Mouse (Mus musculus) intestine, embryonic 16.5 days (tissue): ENCODE measurements around the gene Tcf19. TPM values are rescaled to one million over a fixed set of nuclear protein-coding genes. Genes with fewer than 3 reads are reported as not detected.

ENCODE experiments used
- ATAC-seq: fragments of 200-750 bp; cut with Nextera tagmentation; 2 replicates; pipeline ENCODE4 v1.8.0; 2017; ENCODE audit warnings: moderate TSS enrichment, moderate library complexity
- H3K27ac ChIP-seq: fragments of 300-500 bp; sonication (generic); 2 replicates; pipeline ENCODE4 v1.5.1; 2014; ENCODE audit warnings: mild to moderate bottlenecking, low read length
- H3K27me3 ChIP-seq: fragments of 300-500 bp; sonication (generic); replicated peaks from 2 replicates; pipeline ENCODE4 v1.6.1; 2014; ENCODE audit warnings: low read length, control low read depth, mixed read lengths; ENCODE audit not compliant: control insufficient read depth, insufficient read depth
- H3K36me3 ChIP-seq: fragments of 300-500 bp; sonication (generic); 2 replicates; pipeline ENCODE4 v1.6.1; 2014; ENCODE audit warnings: low read length, control low read depth; ENCODE audit not compliant: control insufficient read depth, insufficient read depth
- H3K4me1 ChIP-seq: fragments of 300-500 bp; sonication (generic); 2 replicates; pipeline ENCODE4 v1.6.1; 2014; ENCODE audit warnings: low read length, control low read depth, mixed read lengths; ENCODE audit not compliant: control insufficient read depth, insufficient read depth
- H3K4me2 ChIP-seq: fragments of 300-500 bp; sonication (generic); 2 replicates; pipeline ENCODE4 v1.6.1; 2014; ENCODE audit warnings: low read depth, low read length, control low read depth
- H3K4me3 ChIP-seq: fragments of 300-500 bp; sonication (generic); 2 replicates; pipeline ENCODE4 v1.5.1; 2014; ENCODE audit warnings: mild to moderate bottlenecking, low read length
- H3K9ac ChIP-seq: fragments of 300-500 bp; sonication (generic); 2 replicates; pipeline ENCODE4 v1.6.1; 2014; ENCODE audit warnings: low read depth, low read length
- H3K9me3 ChIP-seq: fragments of 300-500 bp; sonication (generic); 2 replicates; pipeline ENCODE4 v1.6.1; 2016; ENCODE audit warnings: low read length, control low read depth; ENCODE audit not compliant: control insufficient read depth
- WGBS: fragments of 180-500 bp; shearing (Covaris S2); extraction: QIAGEN DNeasy Blood & Tissue Kit; methylation state at CpG from one replicate; pipeline ENCODE4 v1.1.7; 2014; 5-methylcytosine and 5-hydroxymethylcytosine counted together
- polyA plus RNA-seq: library from polyadenylated mRNA; unstranded; fragments of >200 nt; fragmentation: Nextera tagmentation; extraction: Ambion mirVana; gene quantifications from 2 replicates; pipeline ENCODE4 v1.2.1, GENCODE M21; 2015

Gene Tcf19
- polyA plus RNA-seq, 1 experiment from 2014 or later = 68.3 TPM

GRCm38 (mm10) chr17:35538476-35538875 lies 21.9 kb upstream of the Tcf19 start:
- Histone ChIP-seq H3K4me3 (no peak overlapping the region), H3K27me3 (no peaks in the 10 kb centered on the region), H3K27ac (no peak overlapping the region), H3K9ac (no peak overlapping the region), H3K4me1 (no peaks in the 10 kb centered on the region), H3K4me2 (no peak overlapping the region), H3K9me3 (no peaks in the 10 kb centered on the region), H3K36me3 (no peaks in the 10 kb centered on the region)
- ATAC-seq = no peak
- 74% methylated on average over 1 of the region's 1 CpGs for WGBS

DNA sequence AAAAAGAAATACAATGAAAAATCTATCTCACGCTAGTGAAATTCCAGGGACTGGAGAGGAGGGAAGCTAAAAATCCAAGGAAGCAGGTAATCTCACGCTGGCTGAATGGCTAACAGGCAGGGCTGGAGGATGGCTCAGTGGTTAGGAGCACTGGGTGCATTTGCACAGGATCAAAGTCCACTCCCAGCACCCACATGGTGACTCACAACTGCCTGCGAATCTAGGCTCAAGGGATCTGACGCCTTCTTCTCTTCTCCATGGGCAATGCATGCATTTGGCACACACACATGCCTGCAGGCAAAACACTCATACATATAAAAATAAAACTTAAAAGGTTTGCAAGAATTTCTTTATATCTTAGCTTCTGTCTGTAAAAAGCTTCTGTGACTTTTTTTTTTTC lies 20.8 kb upstream of the Tcf19 start:
- Histone ChIP-seq H3K4me2 (no peak overlapping the region), H3K36me3 (no peaks in the 10 kb centered on the region), H3K9ac (no peak overlapping the region), H3K27me3 (no peaks in the 10 kb centered on the region), H3K4me1 (no peaks in the 10 kb centered on the region), H3K27ac (no peak overlapping the region), H3K9me3 (no peaks in the 10 kb centered on the region), H3K4me3 (no peak overlapping the region)
- ATAC-seq = no peak
- 81% methylated on average over 4 of the region's 4 CpGs for WGBS

GRCm38 (mm10) chr17:35534343-35534742 lies 17.7 kb upstream of the Tcf19 start:
- H3K4me1 ChIP-seq = no peaks in the 10 kb centered on the region
- ATAC-seq = peak; percentile 53; the same call in 1 of the 2 replicates

DNA sequence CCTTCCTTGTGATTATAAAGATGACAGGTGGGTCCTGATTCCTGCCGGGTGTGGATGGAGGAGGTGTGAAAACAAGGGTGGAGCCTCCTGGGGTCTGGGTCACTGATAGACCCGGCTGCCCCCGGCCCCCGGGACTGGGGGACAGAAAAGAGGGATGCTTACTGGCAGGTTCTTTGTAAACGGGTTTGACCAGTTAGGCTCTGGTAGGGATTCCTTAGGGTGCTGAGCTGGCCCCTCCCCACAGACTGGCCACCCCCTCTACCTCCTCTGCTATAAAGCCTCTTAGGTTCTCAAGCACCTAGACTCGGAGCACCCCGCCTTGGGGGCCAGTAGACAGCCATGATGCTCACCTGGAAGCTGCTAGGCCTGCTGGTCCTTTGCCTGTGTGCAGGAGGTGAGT lies 16.3 kb upstream of the Tcf19 start, which contains the start of gene Psors1c2:
Gene Psors1c2 (plus strand): TSS at position 301 of the 400 bp plus-strand sequence.
- H3K4me1 ChIP-seq = no peaks in the 10 kb centered on the region
- H3K9me3 ChIP-seq = no peaks in the 10 kb centered on the region
- H3K27me3 ChIP-seq = no peaks in the 10 kb centered on the region
- 27% methylated on average over 7 of the region's 7 CpGs for WGBS
- ATAC-seq = no peak
- H3K9ac ChIP-seq = no peak within 1 kb of the TSS
- no peak within 1 kb of the TSS for H3K4me2 ChIP-seq
- H3K27ac ChIP-seq = no peak within 1 kb of the TSS
- no peak within 1 kb of the TSS for H3K4me3 ChIP-seq
- 0 out of 2 replicates have a peak, but pooled peaks cover 5% of the 10 kb centered on the region for H3K36me3 ChIP-seq

More at GRCm38 (mm10) chr17:35534343-35534742, 17.7 kb upstream of the Tcf19 start:
- 14% methylated on average over 6 of the region's 6 CpGs for WGBS
- H3K27ac ChIP-seq = no peak overlapping the region
- no peaks in the 10 kb centered on the region for H3K27me3 ChIP-seq
- no peak overlapping the region for H3K9ac ChIP-seq
- no peaks in the 10 kb centered on the region for H3K36me3 ChIP-seq
- H3K4me3 ChIP-seq = no peak overlapping the region
- no peaks in the 10 kb centered on the region for H3K9me3 ChIP-seq
- no peak overlapping the region for H3K4me2 ChIP-seq

DNA sequence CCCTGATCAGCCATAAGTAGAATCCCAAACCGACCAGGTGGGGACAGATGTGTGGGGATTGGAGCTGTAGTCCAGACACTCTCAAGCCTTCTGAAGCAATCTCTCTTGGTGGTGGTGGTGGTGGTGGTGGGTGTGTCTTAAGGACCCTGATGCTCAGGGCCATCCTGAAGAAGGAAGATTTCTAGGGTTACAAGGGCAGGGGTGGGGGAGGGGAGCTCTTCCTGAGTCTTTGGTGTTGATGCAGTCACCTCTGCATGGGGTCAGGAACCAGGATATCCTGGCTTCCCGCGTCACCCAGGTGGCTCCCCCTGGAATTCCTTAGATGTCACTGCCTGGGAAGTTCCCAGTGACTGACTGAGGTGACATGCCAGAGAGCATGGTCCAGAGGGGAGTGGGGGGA lies 15.7 kb upstream of the Tcf19 start:
- Histone ChIP-seq H3K4me1 (no peaks in the 10 kb centered on the region), H3K4me2 (no peak overlapping the region), H3K36me3 (0 out of 2 replicates have a peak, but pooled peaks cover 5% of the 10 kb centered on the region), H3K9me3 (no peaks in the 10 kb centered on the region), H3K27ac (no peak overlapping the region), H3K9ac (no peak overlapping the region), H3K27me3 (no peaks in the 10 kb centered on the region), H3K4me3 (no peak overlapping the region)
- ATAC-seq = no peak
- WGBS = 9% methylated on average over 3 of the region's 3 CpGs

DNA sequence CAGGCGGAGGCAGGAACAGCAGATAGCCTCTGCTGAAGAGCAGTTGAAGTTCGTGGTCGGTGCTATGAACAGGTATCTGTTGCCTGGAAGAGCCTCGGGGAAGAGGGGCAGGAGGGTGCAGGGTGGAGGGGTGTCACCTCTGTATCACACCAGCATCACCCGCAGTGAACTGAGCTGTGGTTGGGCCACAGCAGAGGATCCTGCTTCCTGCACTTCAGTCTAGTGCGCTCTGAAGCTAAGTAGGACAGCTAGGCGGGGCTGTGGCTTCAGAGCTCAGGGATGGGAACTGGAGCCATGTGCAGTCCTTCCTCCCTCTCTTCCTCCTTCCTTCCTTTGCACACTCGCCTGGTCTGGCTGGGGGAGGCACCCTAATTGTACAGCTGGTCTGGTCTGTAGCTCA lies 10.0 kb upstream of the Tcf19 start:
- Histone ChIP-seq H3K9me3 (no peaks in the 10 kb centered on the region), H3K4me3 (no peak overlapping the region), H3K4me2 (no peak overlapping the region), H3K4me1 (no peaks in the 10 kb centered on the region), H3K36me3 (0 out of 2 replicates have a peak, but pooled peaks cover 5% of the 10 kb centered on the region), H3K27me3 (no peaks in the 10 kb centered on the region), H3K9ac (no peak overlapping the region), H3K27ac (no peak overlapping the region)
- no peak for ATAC-seq
- WGBS = 70% methylated on average over 8 of the region's 8 CpGs

DNA sequence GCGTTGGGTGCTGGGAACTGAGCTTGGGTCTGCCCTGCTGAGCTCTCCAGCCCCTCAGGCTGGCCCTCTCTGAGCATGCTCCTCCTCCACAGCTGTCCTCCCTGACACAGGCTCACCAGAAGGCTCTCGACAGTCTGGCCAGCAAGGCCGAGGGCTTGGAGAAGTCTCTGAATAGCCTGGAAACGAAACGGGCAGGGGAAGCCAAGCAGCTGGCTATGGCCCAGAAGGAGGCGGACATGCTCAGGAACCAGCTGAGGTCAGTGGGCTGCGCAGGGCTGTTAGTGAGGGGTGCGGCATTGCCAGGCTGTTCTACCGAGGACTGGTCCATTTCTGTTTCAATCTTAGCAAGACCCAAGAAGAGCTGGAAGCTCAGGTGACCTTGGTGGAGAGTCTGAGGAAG lies 7.7 kb upstream of the Tcf19 start:
- no peaks in the 10 kb centered on the region for H3K9me3 ChIP-seq
- no peaks in the 10 kb centered on the region for H3K27me3 ChIP-seq
- H3K36me3 ChIP-seq = 0 out of 2 replicates have a peak, but pooled peaks cover 5% of the 10 kb centered on the region
- 85% methylated on average over 9 of the region's 9 CpGs for WGBS
- no peak overlapping the region for H3K9ac ChIP-seq
- H3K27ac ChIP-seq = no peak overlapping the region
- no peaks in the 10 kb centered on the region for H3K4me1 ChIP-seq
- no peak overlapping the region for H3K4me2 ChIP-seq
- no peak overlapping the region for H3K4me3 ChIP-seq
- no peak for ATAC-seq

DNA sequence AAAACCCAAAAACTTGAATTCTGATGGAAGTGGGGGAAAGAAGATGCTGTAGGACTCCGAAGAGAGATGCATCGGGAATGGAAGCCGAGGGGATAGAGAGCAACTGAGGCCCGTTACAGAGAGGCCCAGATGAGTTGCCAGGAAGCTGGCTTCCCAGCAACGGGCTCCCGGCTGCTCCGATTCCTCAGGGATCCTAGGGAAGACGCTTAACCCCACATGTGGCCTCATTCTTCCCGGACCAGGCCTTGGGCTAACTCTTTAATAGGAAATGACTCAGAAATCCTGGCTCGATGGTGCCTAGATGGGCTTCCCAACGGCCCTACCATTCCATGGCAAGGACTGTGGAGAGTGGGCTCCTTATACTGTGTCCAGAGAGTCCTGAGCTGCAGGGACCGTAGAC lies 902 bp upstream of the Tcf19 start:
- Histone ChIP-seq H3K27ac (peak overlapping the region; percentile 35), H3K9me3 (no peaks in the 10 kb centered on the region)
- ATAC-seq = no peak

GRCm38 (mm10) chr17:35515911-35516640 lies 548 bp downstream of the Tcf19 start:
- Histone ChIP-seq H3K27ac (peak overlapping the region; percentile 18), H3K27me3 (no peaks in the 10 kb centered on the region), H3K4me1 (peaks cover 32% of the 10 kb centered on the region), H3K9me3 (no peaks in the 10 kb centered on the region), H3K36me3 (no peaks in the 10 kb centered on the region), H3K9ac (peak overlapping the region; percentile 70), H3K4me3 (peak overlapping the region; percentile 69), H3K4me2 (peak overlapping the region; percentile 92)
- peak; percentile 18 for ATAC-seq
- whole genome bisulfite sequencing = 4% methylated on average over 25 of the region's 25 CpGs

More for the DNA sequence above, 902 bp upstream of the Tcf19 start:
- WGBS = 7% methylated on average over 12 of the region's 12 CpGs
- Histone ChIP-seq H3K4me3 (peak overlapping the region; percentile 69), H3K4me1 (peaks cover 32% of the 10 kb centered on the region), H3K36me3 (no peaks in the 10 kb centered on the region), H3K4me2 (peak overlapping the region; percentile 82), H3K27me3 (no peaks in the 10 kb centered on the region), H3K9ac (peak overlapping the region; percentile 73)
